Mouse (Mus musculus) heart, embryonic 13.5 days (tissue): ENCODE measurements around the gene Rer1. TPM values are rescaled to one million over a fixed set of nuclear protein-coding genes. Genes with fewer than 3 reads are reported as not detected.
A peak's percentile ranks its signal among the peaks of the same experiment; 100 is the strongest.

ENCODE experiments used
- ATAC-seq: fragments of 200-750 bp; cut with Nextera tagmentation; 2 replicates; pipeline ENCODE4 v1.8.0; 2017; ENCODE audit warnings: moderate TSS enrichment; ENCODE audit not compliant: insufficient number of reproducible peaks, low FRiP score, low TSS enrichment; ENCODE audit errors: extremely low read depth
- H3K27ac ChIP-seq: fragments of 300-500 bp; sonication (generic); replicated peaks from 2 replicates; pipeline ENCODE4 v1.5.1; 2015; ENCODE audit warnings: moderate library complexity, mild to moderate bottlenecking, inconsistent platforms
- H3K27me3 ChIP-seq: fragments of 300-500 bp; sonication (generic); replicated peaks from 2 replicates; pipeline ENCODE4 v1.6.1; 2015; ENCODE audit warnings: mild to moderate bottlenecking, inconsistent platforms
- H3K36me3 ChIP-seq: fragments of 300-500 bp; sonication (generic); 2 replicates; pipeline ENCODE4 v1.6.1; 2015; ENCODE audit warnings: mild to moderate bottlenecking, inconsistent platforms
- H3K4me1 ChIP-seq: fragments of 300-500 bp; sonication (generic); 2 replicates; pipeline ENCODE4 v1.6.1; 2015; ENCODE audit warnings: inconsistent platforms
- H3K4me2 ChIP-seq: fragments of 300-500 bp; sonication (generic); 2 replicates; pipeline ENCODE4 v1.6.1; 2015; ENCODE audit warnings: inconsistent platforms, mild to moderate bottlenecking, moderate library complexity
- H3K4me3 ChIP-seq: fragments of 300-500 bp; sonication (generic); 2 replicates; pipeline ENCODE4 v1.5.1; 2015; ENCODE audit warnings: moderate library complexity, mild to moderate bottlenecking, inconsistent platforms
- H3K9ac ChIP-seq: fragments of 300-500 bp; sonication (generic); 2 replicates; pipeline ENCODE4 v1.6.1; 2015; ENCODE audit warnings: inconsistent platforms, mild to moderate bottlenecking, moderate library complexity
- H3K9me3 ChIP-seq: fragments of 300-500 bp; sonication (generic); 2 replicates; pipeline ENCODE4 v1.6.1; 2016; ENCODE audit warnings: inconsistent platforms
- WGBS: fragments of 180-500 bp; shearing (Covaris S2); methylation state at CpG from one replicate; pipeline ENCODE4 v1.1.7; 2015; ENCODE audit warnings: mixed read lengths; 5-methylcytosine and 5-hydroxymethylcytosine counted together
- polyA plus RNA-seq: library from polyadenylated mRNA; unstranded; fragments of >200 nt; fragmentation: Nextera tagmentation; extraction: Ambion mirVana; gene quantifications from 2 replicates; pipeline ENCODE4 v1.2.1, GENCODE M21; 2015

Rer1 gene
- polyA plus RNA-seq, 1 experiment from 2014 or later, result 114 TPM

- H3K4me1 ChIP-seq, result peaks cover 92% of the 10 kb centered on the region
- H3K36me3 ChIP-seq, result no peaks in the 10 kb centered on the region
- H3K9ac ChIP-seq, result peak overlapping the region; percentile 44
- no peak for ATAC-seq
- WGBS, result 26% methylated on average over 7 of the region's 7 CpGs
- no peaks in the 10 kb centered on the region for H3K27me3 ChIP-seq
- no peak overlapping the region for H3K4me3 ChIP-seq
- H3K9me3 ChIP-seq, result no peaks in the 10 kb centered on the region
- no peak overlapping the region for H3K27ac ChIP-seq
- no peak overlapping the region for H3K4me2 ChIP-seq
Measured at GRCm38 (mm10) chr4:155125310-155125709, 39.1 kb upstream of the Rer1 start.

- H3K4me2 ChIP-seq, result no peak overlapping the region
- ATAC-seq, result no peak
- peaks cover 84% of the 10 kb centered on the region for H3K4me1 ChIP-seq
- H3K4me3 ChIP-seq, result no peak overlapping the region
- no peaks in the 10 kb centered on the region for H3K36me3 ChIP-seq
- H3K27ac ChIP-seq, result peak overlapping the region; percentile 15; the same call in 1 of the 2 replicates
- no peaks in the 10 kb centered on the region for H3K27me3 ChIP-seq
- no peaks in the 10 kb centered on the region for H3K9me3 ChIP-seq
- H3K9ac ChIP-seq, result peak overlapping the region; percentile 44
- WGBS, result 67% methylated on average over 9 of the region's 9 CpGs
Measured at GRCm38 (mm10) chr4:155123868-155124534, 37.8 kb upstream of the Rer1 start.

GRCm38 (mm10) chr4:155122444-155123040 lies 36.4 kb upstream of the Rer1 start:
- Histone ChIP-seq H3K27ac (peak overlapping the region; percentile 91), H3K9ac (peak overlapping the region; percentile 70), H3K4me3 (0 out of 2 replicates have a peak overlapping the region, but pooled peaks have one; percentile 9), H3K4me2 (peak overlapping the region; percentile 51), H3K9me3 (peaks cover 10% of the 10 kb centered on the region; the same call in 1 of the 2 replicates), H3K36me3 (peaks cover 3% of the 10 kb centered on the region; the same call in 1 of the 2 replicates), H3K27me3 (no peaks in the 10 kb centered on the region), H3K4me1 (peaks cover 78% of the 10 kb centered on the region)
- WGBS, result 13% methylated on average over 16 of the region's 16 CpGs
- ATAC-seq, result peak; percentile 7; the same call in 1 of the 2 replicates

GRCm38 (mm10) chr4:155121915-155122443 lies 35.8 kb upstream of the Rer1 start:
- no peak overlapping the region for H3K4me3 ChIP-seq
- peaks cover 15% of the 10 kb centered on the region; the same call in 1 of the 2 replicates for H3K9me3 ChIP-seq
- H3K27me3 ChIP-seq, result no peaks in the 10 kb centered on the region
- peak overlapping the region; percentile 51 for H3K4me2 ChIP-seq
- peaks cover 3% of the 10 kb centered on the region; the same call in 1 of the 2 replicates for H3K36me3 ChIP-seq
- H3K4me1 ChIP-seq, result peaks cover 76% of the 10 kb centered on the region
- peak overlapping the region; percentile 70 for H3K9ac ChIP-seq
- 61% methylated on average over 6 of the region's 6 CpGs for WGBS
- no peak for ATAC-seq
- H3K27ac ChIP-seq, result peak overlapping the region; percentile 91

GRCm38 (mm10) chr4:155121222-155121621 lies 35.0 kb upstream of the Rer1 start:
- Histone ChIP-seq H3K4me1 (peaks cover 69% of the 10 kb centered on the region), H3K27me3 (no peaks in the 10 kb centered on the region), H3K4me3 (no peak overlapping the region), H3K9me3 (peaks cover 15% of the 10 kb centered on the region; the same call in 1 of the 2 replicates), H3K36me3 (peaks cover 3% of the 10 kb centered on the region; the same call in 1 of the 2 replicates), H3K27ac (peak overlapping the region; percentile 91; the same call in 1 of the 2 replicates), H3K4me2 (no peak overlapping the region), H3K9ac (no peak overlapping the region)
- no peak for ATAC-seq
- 76% methylated on average over 6 of the region's 6 CpGs for WGBS

GRCm38 (mm10) chr4:155120583-155120982 lies 34.4 kb upstream of the Rer1 start:
- H3K4me1 ChIP-seq, result peaks cover 62% of the 10 kb centered on the region

GRCm38 (mm10) chr4:155120038-155120437 lies 33.9 kb upstream of the Rer1 start:
- Histone ChIP-seq H3K4me2 (no peak overlapping the region), H3K36me3 (peaks cover 3% of the 10 kb centered on the region; the same call in 1 of the 2 replicates), H3K4me1 (peaks cover 57% of the 10 kb centered on the region), H3K9ac (no peak overlapping the region), H3K27ac (no peak overlapping the region), H3K9me3 (peaks cover 15% of the 10 kb centered on the region; the same call in 1 of the 2 replicates), H3K27me3 (no peaks in the 10 kb centered on the region), H3K4me3 (no peak overlapping the region)
- WGBS, result 87% methylated on average over 7 of the region's 7 CpGs
- ATAC-seq, result no peak

More at GRCm38 (mm10) chr4:155120583-155120982, 34.4 kb upstream of the Rer1 start:
- H3K27me3 ChIP-seq, result no peaks in the 10 kb centered on the region
- no peak overlapping the region for H3K4me3 ChIP-seq
- peaks cover 3% of the 10 kb centered on the region; the same call in 1 of the 2 replicates for H3K36me3 ChIP-seq
- H3K4me2 ChIP-seq, result no peak overlapping the region
- peaks cover 15% of the 10 kb centered on the region; the same call in 1 of the 2 replicates for H3K9me3 ChIP-seq
- H3K9ac ChIP-seq, result no peak overlapping the region
- 52% methylated on average over 5 of the region's 5 CpGs for WGBS
- H3K27ac ChIP-seq, result no peak overlapping the region
- ATAC-seq, result no peak

GRCm38 (mm10) chr4:155118278-155118677 lies 32.1 kb upstream of the Rer1 start:
- no peak for ATAC-seq
- H3K27ac ChIP-seq, result no peak overlapping the region
- H3K9me3 ChIP-seq, result peaks cover 15% of the 10 kb centered on the region; the same call in 1 of the 2 replicates
- WGBS, result 87% methylated on average over 10 of the region's 10 CpGs
- H3K9ac ChIP-seq, result no peak overlapping the region
- no peak overlapping the region for H3K4me2 ChIP-seq
- no peak overlapping the region for H3K4me3 ChIP-seq
- no peaks in the 10 kb centered on the region for H3K27me3 ChIP-seq
- peaks cover 3% of the 10 kb centered on the region; the same call in 1 of the 2 replicates for H3K36me3 ChIP-seq
- H3K4me1 ChIP-seq, result peaks cover 49% of the 10 kb centered on the region

GRCm38 (mm10) chr4:155117396-155117978 lies 31.3 kb upstream of the Rer1 start:
- H3K4me3 ChIP-seq, result no peak overlapping the region
- WGBS, result 78% methylated on average over 6 of the region's 6 CpGs
- peaks cover 3% of the 10 kb centered on the region; the same call in 1 of the 2 replicates for H3K36me3 ChIP-seq
- no peaks in the 10 kb centered on the region for H3K27me3 ChIP-seq
- H3K9ac ChIP-seq, result no peak overlapping the region
- no peak overlapping the region for H3K27ac ChIP-seq
- H3K4me1 ChIP-seq, result peaks cover 42% of the 10 kb centered on the region
- H3K4me2 ChIP-seq, result no peak overlapping the region
- peaks cover 15% of the 10 kb centered on the region; the same call in 1 of the 2 replicates for H3K9me3 ChIP-seq
- no peak for ATAC-seq

- peaks cover 3% of the 10 kb centered on the region; the same call in 1 of the 2 replicates for H3K36me3 ChIP-seq
- 80% methylated on average over 4 of the region's 4 CpGs for WGBS
- H3K9ac ChIP-seq, result no peak overlapping the region
- H3K4me3 ChIP-seq, result no peak overlapping the region
- peaks cover 33% of the 10 kb centered on the region for H3K4me1 ChIP-seq
- H3K27ac ChIP-seq, result no peak overlapping the region
- no peak for ATAC-seq
- H3K27me3 ChIP-seq, result no peaks in the 10 kb centered on the region
- H3K9me3 ChIP-seq, result peaks cover 15% of the 10 kb centered on the region; the same call in 1 of the 2 replicates
- H3K4me2 ChIP-seq, result no peak overlapping the region
Measured at GRCm38 (mm10) chr4:155116607-155117006, 30.4 kb upstream of the Rer1 start.
